Mouse (Mus musculus): Measurements from ENCODE around the gene Angpt4. TPM values are rescaled to one million over a fixed set of nuclear protein-coding genes. Genes with fewer than 3 reads are reported as not detected.

Angpt4 gene
- polyA plus RNA-seq, 2 experiments = 0.03 to 0.06 TPM

DNA sequence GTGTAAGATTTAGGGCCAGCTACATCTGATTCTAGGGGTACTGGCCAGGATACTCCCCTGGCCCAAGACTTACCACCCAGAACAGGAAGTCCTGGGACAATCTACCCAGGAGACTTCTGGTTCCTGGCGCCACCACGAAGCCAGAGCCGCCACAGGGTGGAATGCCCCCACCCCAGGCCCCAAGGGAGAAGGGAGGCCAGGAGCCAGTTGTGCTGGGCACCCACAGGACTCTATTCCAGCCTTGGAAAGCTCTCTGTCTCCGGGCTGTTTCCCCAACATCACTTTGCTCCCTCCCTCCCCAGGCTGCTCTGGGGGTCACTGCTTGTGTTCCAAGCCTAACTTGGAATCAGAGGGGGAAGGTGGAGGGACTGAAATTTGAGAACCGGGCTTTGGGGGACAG, 512 bp upstream of the Angpt4 start:
- no peak overlapping the region for H3K4me3 ChIP-seq (ENCODE audit: insufficient read depth in 1 of 2, low read depth in 2 of 2, low read length in 2 of 2)
- H3K4me2 ChIP-seq (ENCODE audit: low read depth) = no peak overlapping the region
- no peak overlapping the region for H3K9ac ChIP-seq (replicated peaks)
- H3K27ac ChIP-seq = no peak overlapping the region
- H3K9me3 ChIP-seq (ENCODE audit: control insufficient read depth, low read length) = no peaks in the 10 kb centered on the region
- no peaks in the 10 kb centered on the region for H3K4me1 ChIP-seq (replicated peaks; ENCODE audit: control insufficient read depth in 2 of 2, insufficient read depth in 2 of 2, low read length in 1 of 2)
- no peaks in the 10 kb centered on the region for H3K27me3 ChIP-seq (ENCODE audit: control insufficient read depth, insufficient read depth, low read length)
- ATAC-seq (ENCODE audit: insufficient read depth) = no peak
- no peaks in the 10 kb centered on the region for H3K36me3 ChIP-seq (replicated peaks; ENCODE audit: control insufficient read depth, insufficient read depth, low read depth)
- TF ChIP-seq CTCF (IDR thresholded peaks at IDR 0.05; ENCODE audit: low read depth) (no peak), EP300 (IDR thresholded peaks at IDR 0.05; ENCODE audit: low read depth) (no peak)
- WGBS (ENCODE audit: insufficient replicate concordance) = 23% methylated on average over 5 of the region's 5 CpGs
- DNase-seq (ENCODE audit: low read depth in 3 of 3, low spot score in 3 of 3) = no peak

DNA sequence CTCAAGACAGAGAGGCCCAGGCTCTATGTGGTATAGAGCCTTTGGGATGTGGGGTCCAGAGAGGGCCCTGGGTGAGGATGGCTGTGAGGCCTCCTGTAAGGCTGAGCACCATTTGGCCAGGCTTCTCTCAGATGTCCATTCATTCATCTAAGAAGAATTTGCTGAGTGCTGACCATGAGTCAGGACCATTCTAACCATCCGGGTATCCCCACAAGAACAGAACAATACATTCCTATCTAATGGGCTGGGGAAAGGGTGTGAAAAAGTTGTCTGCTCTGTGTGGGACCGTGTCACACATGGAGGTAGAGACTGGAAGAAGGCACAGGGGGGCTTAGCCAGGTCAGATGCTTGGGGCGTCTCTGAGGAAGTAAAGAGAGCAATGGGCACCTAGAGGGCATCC, 741 bp downstream of the Angpt4 start:
- no peaks in the 10 kb centered on the region for H3K9me3 ChIP-seq (ENCODE audit: control insufficient read depth, low read length)
- ATAC-seq (ENCODE audit: insufficient read depth) (no peak), DNase-seq (ENCODE audit: low read depth in 3 of 3, low spot score in 3 of 3) (no peak)
- H3K4me1 ChIP-seq (replicated peaks; ENCODE audit: control insufficient read depth in 2 of 2, insufficient read depth in 2 of 2, low read length in 1 of 2) = no peaks in the 10 kb centered on the region
- no peaks in the 10 kb centered on the region for H3K27me3 ChIP-seq (ENCODE audit: control insufficient read depth, insufficient read depth, low read length)
- H3K9ac ChIP-seq (replicated peaks) = no peak overlapping the region
- no peak overlapping the region for H3K4me2 ChIP-seq (ENCODE audit: low read depth)
- 57% methylated on average over 3 of the region's 3 CpGs for WGBS (ENCODE audit: insufficient replicate concordance)
- no peak overlapping the region for H3K27ac ChIP-seq
- H3K4me3 ChIP-seq (ENCODE audit: insufficient read depth in 1 of 2, low read depth in 2 of 2, low read length in 2 of 2) = no peak overlapping the region
- H3K36me3 ChIP-seq (replicated peaks; ENCODE audit: control insufficient read depth, insufficient read depth, low read depth) = no peaks in the 10 kb centered on the region
- TF ChIP-seq EP300 (IDR thresholded peaks at IDR 0.05; ENCODE audit: low read depth) (no peak), CTCF (IDR thresholded peaks at IDR 0.05; ENCODE audit: low read depth) (no peak)

DNA sequence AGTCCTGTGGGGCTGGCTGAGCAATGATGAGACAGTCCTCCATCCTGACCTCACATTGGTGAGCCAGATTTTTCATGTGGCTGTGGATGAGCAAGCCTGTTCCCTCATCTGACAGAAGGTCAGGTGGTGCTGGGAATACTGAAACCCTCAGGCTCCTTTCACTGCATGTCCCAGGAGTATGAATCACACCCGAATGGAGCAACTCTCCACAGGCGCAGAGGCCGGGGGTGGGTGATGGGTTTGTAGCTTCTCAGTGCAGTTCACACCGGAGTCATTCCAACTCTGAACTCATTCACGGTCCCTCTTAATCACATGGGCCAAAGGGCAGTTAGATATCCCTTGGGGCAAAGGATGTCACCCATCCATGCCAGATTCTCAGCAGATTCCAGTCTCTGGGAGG, 3.1 kb downstream of the Angpt4 start:
- H3K27me3 ChIP-seq (ENCODE audit: control insufficient read depth, insufficient read depth, low read length) = no peaks in the 10 kb centered on the region
- H3K27ac ChIP-seq = no peak overlapping the region
- ATAC-seq (ENCODE audit: insufficient read depth) = no peak
- WGBS (ENCODE audit: insufficient replicate concordance) = 57% methylated on average over 5 of the region's 5 CpGs
- no peaks in the 10 kb centered on the region for H3K4me1 ChIP-seq (replicated peaks; ENCODE audit: control insufficient read depth in 2 of 2, insufficient read depth in 2 of 2, low read length in 1 of 2)
- no peaks in the 10 kb centered on the region for H3K36me3 ChIP-seq (replicated peaks; ENCODE audit: control insufficient read depth, insufficient read depth, low read depth)
- H3K4me3 ChIP-seq (ENCODE audit: insufficient read depth in 1 of 2, low read depth in 2 of 2, low read length in 2 of 2) = no peak overlapping the region
- no peaks in the 10 kb centered on the region for H3K9me3 ChIP-seq (ENCODE audit: control insufficient read depth, low read length)
- no peak overlapping the region for H3K9ac ChIP-seq (replicated peaks)
- DNase-seq (ENCODE audit: low read depth in 3 of 3, low spot score in 3 of 3) = no peak
- H3K4me2 ChIP-seq (ENCODE audit: low read depth) = no peak overlapping the region
- TF ChIP-seq EP300 (IDR thresholded peaks at IDR 0.05; ENCODE audit: low read depth) = no peak

DNA sequence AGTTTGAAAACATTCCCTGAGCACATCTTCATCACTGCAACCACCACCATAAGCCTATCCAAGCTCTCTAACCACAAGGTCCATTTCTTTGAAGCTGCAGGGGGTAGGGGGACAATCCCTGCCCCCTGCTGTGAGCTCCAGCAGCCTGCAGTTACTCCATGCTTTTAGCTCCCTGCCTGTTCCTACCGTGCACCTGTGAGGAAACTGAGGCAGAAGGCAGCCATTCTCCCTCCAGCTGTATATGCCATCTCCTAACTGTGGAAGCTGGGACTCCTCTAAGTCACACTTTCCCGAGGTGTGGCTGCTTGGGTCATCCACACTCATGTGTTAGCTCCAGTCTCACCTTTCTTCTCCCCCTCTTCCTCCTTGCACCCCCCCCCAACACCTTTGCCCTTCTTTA, 4.1 kb downstream of the Angpt4 start:
- no peak for TF ChIP-seq CTCF (IDR thresholded peaks at IDR 0.05; ENCODE audit: low read depth)
- no peak for TF ChIP-seq EP300 (IDR thresholded peaks at IDR 0.05; ENCODE audit: low read depth)
- H3K9me3 ChIP-seq (ENCODE audit: control insufficient read depth, low read length) = no peaks in the 10 kb centered on the region
- DNase-seq (ENCODE audit: low read depth in 3 of 3, low spot score in 3 of 3) = no peak
- no peak overlapping the region for H3K9ac ChIP-seq (replicated peaks)
- no peaks in the 10 kb centered on the region for H3K36me3 ChIP-seq (replicated peaks; ENCODE audit: control insufficient read depth, insufficient read depth, low read depth)
- WGBS (ENCODE audit: insufficient replicate concordance) = 15% methylated on average over 2 of the region's 2 CpGs
- H3K4me2 ChIP-seq (ENCODE audit: low read depth) = no peak overlapping the region
- H3K4me3 ChIP-seq (ENCODE audit: insufficient read depth in 1 of 2, low read depth in 2 of 2, low read length in 2 of 2) = no peak overlapping the region
- H3K27ac ChIP-seq = no peak overlapping the region
- no peak for ATAC-seq (ENCODE audit: insufficient read depth)
- H3K4me1 ChIP-seq (replicated peaks; ENCODE audit: control insufficient read depth in 2 of 2, insufficient read depth in 2 of 2, low read length in 1 of 2) = no peaks in the 10 kb centered on the region
- H3K27me3 ChIP-seq (ENCODE audit: control insufficient read depth, insufficient read depth, low read length) = no peaks in the 10 kb centered on the region

DNA sequence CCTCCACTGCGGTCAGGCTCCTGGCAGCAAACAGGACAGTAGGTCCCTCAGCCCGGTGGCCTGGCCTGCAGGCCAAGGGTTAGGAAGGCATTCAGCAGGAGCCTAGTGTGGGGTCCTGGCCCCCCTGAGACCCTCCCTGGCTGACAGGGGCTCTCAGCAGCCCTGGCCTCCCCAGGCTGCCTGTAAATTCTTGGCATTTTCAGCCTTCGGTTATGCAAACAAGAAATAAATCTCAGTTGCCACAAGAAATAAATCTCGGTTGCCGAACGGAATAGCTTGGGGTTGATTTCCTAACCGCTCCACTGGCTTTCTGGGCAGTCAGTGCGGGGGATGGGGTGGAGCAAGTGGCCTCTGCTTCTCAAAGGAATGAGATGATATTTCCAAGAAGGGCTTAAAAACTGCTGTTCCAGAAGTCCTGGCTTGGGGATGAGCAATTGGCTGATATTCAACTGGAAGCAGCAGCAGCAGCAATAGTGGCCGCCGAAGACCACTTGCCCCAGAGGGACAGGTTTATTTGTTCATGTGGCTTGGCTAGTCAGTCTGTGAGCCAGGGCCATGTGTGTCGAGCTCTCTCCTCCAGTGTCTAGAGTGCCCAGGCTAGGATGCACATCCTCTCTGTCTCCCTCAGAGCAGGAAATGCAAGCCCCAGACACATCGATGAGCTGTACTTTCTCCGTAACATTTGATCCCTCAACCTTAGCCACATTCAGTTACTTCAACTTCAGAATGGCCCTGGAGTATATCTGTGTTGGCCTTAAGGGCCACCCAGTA, 5.2 kb downstream of the Angpt4 start:
- TF ChIP-seq CTCF (IDR thresholded peaks at IDR 0.05; ENCODE audit: low read depth) (no peak), EP300 (IDR thresholded peaks at IDR 0.05; ENCODE audit: low read depth) (no peak)
- Histone ChIP-seq H3K4me2 (ENCODE audit: low read depth) (no peak overlapping the region), H3K27ac (no peak overlapping the region), H3K27me3 (ENCODE audit: control insufficient read depth, insufficient read depth, low read length) (no peaks in the 10 kb centered on the region), H3K36me3 (replicated peaks; ENCODE audit: control insufficient read depth, insufficient read depth, low read depth) (no peaks in the 10 kb centered on the region), H3K4me1 (replicated peaks; ENCODE audit: control insufficient read depth in 2 of 2, insufficient read depth in 2 of 2, low read length in 1 of 2) (no peaks in the 10 kb centered on the region), H3K9me3 (ENCODE audit: control insufficient read depth, low read length) (no peaks in the 10 kb centered on the region), H3K9ac (replicated peaks) (no peak overlapping the region), H3K4me3 (ENCODE audit: insufficient read depth in 1 of 2, low read depth in 2 of 2, low read length in 2 of 2) (no peak overlapping the region)
- WGBS (ENCODE audit: insufficient replicate concordance) = 65% methylated on average over 13 of the region's 13 CpGs
- DNase-seq (ENCODE audit: low read depth in 3 of 3, low spot score in 3 of 3) = no peak
- ATAC-seq (ENCODE audit: insufficient read depth) = no peak
